Mouse (Mus musculus) embryo, embryonic 11.5 days (tissue): ENCODE data around the gene Cyp2d9.
"Not testable (repeated sequence)": the region's sequence is repeated elsewhere in the genome, so short reads cannot be mapped to it uniquely, and the experiment has no call there.

Experiments
- DNase-seq: peaks from one replicate; pipeline ENCODE4 v3.0.0-alpha.2; 2012; ENCODE audit warnings: low read depth, low spot score

Cyp2d9 gene

GRCm38 (mm10) chr15:82445196-82445595 lies 12.0 kb downstream of the Cyp2d9 start:
- no peak for DNase-seq

GRCm38 (mm10) chr15:82450045-82450444 lies 16.8 kb downstream of the Cyp2d9 start:
- DNase-seq: not testable (repeated sequence)

- not testable (repeated sequence) for DNase-seq
Observed at GRCm38 (mm10) chr15:82452133-82452532, 18.9 kb downstream of the Cyp2d9 start.

- DNase-seq: not testable (repeated sequence)
Observed at GRCm38 (mm10) chr15:82453501-82453900, 20.3 kb downstream of the Cyp2d9 start.

- not testable (repeated sequence) for DNase-seq
Observed at GRCm38 (mm10) chr15:82456086-82456790, 23.0 kb downstream of the Cyp2d9 start.

- DNase-seq: no peak
Observed at GRCm38 (mm10) chr15:82457064-82458021, 24.1 kb downstream of the Cyp2d9 start.

GRCm38 (mm10) chr15:82459266-82459665 lies 26.0 kb downstream of the Cyp2d9 start:
- DNase-seq: not testable (repeated sequence)

- DNase-seq: no peak
Observed at GRCm38 (mm10) chr15:82464701-82465100, 31.5 kb downstream of the Cyp2d9 start.

- DNase-seq: not testable (repeated sequence)
Observed at GRCm38 (mm10) chr15:82494273-82494672, 61.0 kb downstream of the Cyp2d9 start.
